Mouse (Mus musculus) heart, adult 9 months (tissue): ENCODE data around the gene Elane.

ENCODE experiments used
- DNase-seq, 2 experiments: peaks; one replicate each; pipeline ENCODE4 v3.0.0; 2022; ENCODE audit warnings: low spot score in 2 of 2

The Elane gene

GRCm38 (mm10) chr10:79886054-79886453, at the start of gene Elane:
Gene Elane (plus strand): TSS chr10:79886247.
- DNase-seq, result no peak

GRCm38 (mm10) chr10:79836918-79837317, 49.1 kb upstream of the Elane start:
- DNase-seq, result no peak

DNA sequence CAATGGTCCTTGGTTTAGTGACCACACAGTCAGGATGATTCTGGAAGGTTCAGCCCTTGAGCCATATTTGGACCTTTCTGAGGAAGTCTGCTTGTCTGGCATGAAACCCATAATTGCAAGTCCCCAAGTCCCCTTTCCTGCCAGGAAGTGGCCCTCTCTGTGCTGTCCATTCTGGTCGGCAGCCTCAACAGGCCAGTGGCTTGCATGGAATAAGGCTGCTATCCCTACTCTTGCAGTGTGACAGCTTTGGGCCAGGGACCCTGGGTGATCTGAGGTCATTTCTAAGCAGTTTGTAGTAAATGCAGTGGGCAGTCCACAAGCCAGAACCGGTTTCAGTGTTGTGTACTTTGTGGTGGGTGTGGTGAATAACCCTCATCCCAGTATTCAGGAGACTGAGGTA, 47.9 kb upstream of the Elane start:
- no peak for DNase-seq

DNA sequence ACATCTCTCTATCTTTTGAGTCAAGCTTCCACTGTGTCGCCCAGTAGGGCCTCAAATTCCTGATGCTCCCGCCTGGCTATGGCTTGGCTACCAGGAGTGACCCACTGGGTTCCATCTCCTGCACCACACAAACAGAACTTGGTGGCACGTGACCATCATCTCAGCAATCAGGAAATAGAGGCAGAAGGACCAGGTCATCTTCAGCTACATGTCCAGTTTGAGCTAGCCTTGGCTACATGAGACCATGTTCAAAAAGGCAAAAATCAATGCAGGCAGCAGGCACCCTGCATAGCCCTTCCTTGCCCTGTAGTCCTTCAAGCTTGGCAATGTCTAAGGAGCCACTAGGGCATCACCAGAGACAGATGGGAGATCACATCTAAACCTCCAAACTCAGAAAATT, 46.0 kb upstream of the Elane start:
- DNase-seq, result no peak

DNA sequence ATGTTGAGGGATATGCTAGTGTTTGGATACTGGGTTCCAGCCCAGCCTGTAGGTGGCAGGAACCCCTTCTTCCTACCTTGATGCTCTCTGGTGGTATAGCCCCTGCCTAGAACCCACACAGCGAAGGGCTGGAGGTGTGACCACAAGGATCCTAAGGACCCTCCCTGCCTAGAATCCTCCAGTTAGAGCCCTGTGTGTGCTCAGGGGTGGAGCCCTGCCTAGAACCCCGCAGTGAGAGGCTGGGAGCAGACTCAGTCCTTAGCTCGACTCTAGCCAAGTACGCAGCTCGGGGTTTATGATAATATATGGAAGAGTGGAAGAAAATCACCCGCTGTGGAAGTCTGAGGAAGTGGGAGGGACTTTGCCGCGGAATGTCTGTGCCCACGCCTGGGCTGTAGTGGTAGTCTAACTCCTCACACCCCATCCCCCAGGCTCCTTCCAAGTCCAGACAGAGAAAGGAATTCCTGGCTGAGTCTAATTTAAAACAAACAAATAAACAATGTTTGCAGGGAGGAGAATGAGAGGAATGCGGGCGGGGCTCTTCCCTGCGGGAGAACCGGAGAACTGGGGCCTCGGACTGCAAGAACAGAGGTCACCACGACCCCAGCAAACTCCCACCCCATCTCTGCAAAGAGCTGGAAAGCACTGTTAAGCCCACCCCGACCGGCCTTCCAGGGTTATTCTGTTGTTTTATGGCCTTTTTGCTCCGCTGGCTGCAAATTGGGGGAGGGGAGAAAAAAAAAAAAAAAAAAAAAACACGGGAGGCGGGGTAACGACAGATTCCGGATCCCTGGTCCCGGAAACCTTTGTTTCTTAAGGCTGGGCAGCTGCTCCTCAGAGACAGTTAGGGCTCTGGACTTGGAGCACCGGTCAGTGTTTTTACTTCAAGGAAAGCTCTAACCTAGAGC, 45.1 kb upstream of the Elane start:
- peak; percentile 69 to 81 for DNase-seq

GRCm38 (mm10) chr10:79842322-79842721, 43.7 kb upstream of the Elane start:
- no peak for DNase-seq

DNA sequence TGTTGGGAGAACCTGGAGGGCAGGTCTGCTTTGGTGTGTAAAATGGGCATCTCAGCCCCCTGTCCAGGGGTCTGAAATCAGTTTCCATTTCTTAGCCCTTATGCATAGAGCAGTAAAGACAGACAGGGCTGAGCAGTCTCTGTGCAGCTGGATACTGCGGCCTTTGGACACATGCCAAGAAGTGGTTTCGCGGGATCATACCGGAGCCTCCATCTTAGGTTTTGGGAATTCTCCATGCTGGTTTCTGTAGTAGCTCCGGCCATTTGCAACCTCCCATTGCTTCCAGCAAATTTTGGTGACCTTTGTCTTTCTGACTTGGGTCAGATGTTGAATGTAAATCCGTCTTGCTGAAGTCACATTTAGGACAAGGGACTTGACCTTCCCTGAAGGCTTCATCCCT, 42.6 kb upstream of the Elane start:
- no peak for DNase-seq

DNA sequence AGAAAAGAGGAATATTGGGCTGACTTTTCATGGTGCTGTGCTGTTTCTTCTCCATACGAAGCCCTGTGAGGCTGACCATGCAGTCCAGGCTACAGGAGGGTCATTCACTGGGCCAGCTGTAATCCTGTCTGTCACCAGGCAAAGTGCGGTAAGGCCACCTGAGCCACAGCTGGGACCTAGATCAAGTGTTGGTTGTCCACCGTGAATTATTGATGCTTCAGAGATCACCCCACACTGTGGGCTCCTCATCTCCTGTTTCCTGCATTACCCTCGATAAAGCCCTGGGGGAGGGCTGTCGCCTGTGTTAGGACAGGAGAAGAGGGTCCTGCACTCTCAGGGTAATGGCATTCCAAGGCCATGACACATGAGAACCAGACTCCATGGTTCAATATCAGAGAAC, 39.5 kb upstream of the Elane start:
- DNase-seq, result no peak

GRCm38 (mm10) chr10:79849941-79850628, 36.0 kb upstream of the Elane start:
- DNase-seq, result no peak

- no peak for DNase-seq
Measured at GRCm38 (mm10) chr10:79851653-79852052, 34.4 kb upstream of the Elane start.

- DNase-seq, result peak; percentile 68 to 78
Measured at GRCm38 (mm10) chr10:79852107-79852789, 33.8 kb upstream of the Elane start.

DNA sequence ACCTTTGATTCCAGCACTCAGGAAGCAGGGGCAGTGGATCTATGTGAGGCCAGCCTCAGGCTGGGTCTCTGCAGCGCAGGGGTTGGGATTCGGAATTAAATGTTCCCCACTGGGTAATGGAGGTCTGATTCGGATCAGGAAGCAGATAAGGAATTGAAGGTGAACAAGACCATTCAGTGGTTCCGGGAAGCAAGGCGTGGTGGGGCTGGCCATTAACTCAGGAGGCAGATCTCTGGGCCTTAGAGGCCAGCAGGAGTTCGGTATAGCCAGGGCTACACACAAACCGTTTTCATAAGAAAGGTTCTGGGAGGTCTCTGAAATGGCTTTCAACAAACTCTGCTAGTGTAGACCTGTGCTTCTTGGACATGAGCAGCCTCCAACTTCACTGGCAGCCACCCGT, 33.2 kb upstream of the Elane start:
- no peak for DNase-seq

GRCm38 (mm10) chr10:79853392-79853791, 32.7 kb upstream of the Elane start:
- DNase-seq, result peak; percentile 93 to 97

DNA sequence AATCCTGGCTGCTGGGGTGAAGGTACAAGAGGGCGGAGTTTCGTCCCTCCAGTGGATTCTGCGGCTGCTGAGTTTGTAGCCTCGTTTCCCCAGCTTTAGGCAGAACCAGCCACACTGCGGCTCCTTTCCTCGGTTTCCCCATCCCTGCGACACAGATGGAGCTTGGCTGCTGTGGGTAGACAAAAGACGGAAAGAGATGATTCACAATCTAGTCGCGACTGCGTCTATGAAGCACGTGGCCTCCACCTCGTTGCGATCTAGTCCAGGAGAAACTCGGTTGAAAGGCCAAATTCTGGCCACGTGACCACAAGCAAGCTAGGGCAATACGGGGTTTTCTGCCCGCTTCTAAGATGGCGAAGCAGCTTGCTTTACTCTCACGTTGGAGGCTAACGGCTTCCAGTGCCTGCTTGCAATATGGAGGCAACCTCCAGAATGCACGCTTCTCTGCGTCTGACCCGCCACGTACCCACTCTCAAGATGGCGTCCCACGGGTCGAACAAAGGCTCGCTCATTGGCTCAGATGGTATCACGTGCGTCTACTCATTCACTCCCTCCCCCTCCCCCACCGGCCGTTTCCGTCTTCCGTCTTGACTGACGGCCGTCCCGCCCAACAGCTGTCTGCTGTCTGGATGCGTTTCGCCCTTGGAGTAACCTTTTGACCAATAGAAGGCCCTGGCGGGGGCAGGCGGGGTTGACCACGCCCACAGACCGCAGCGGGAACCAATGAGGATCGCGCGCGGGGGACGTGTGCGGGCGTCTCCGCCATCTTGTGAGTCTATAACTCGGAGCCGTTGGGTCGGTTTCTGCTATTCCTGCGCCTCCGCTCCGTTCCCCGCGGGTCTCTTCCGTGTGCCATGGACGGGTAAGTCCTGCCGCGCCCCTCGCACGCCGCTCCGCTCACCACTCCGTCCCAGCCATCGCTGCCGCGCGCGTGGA, 31.9 kb upstream of the Elane start, which contains the start of gene Ptbp1:
Gene Ptbp1, plus strand, starts transcription at position 568 of the 936 bp plus-strand sequence.
- peak; percentile 99 for DNase-seq

GRCm38 (mm10) chr10:79854801-79855541, 31.1 kb upstream of the Elane start:
- peak; percentile 71 to 75 for DNase-seq

GRCm38 (mm10) chr10:79855558-79856184, 30.4 kb upstream of the Elane start:
- no peak for DNase-seq

- no peak for DNase-seq
Measured at GRCm38 (mm10) chr10:79856280-79856679, 29.8 kb upstream of the Elane start.

DNA sequence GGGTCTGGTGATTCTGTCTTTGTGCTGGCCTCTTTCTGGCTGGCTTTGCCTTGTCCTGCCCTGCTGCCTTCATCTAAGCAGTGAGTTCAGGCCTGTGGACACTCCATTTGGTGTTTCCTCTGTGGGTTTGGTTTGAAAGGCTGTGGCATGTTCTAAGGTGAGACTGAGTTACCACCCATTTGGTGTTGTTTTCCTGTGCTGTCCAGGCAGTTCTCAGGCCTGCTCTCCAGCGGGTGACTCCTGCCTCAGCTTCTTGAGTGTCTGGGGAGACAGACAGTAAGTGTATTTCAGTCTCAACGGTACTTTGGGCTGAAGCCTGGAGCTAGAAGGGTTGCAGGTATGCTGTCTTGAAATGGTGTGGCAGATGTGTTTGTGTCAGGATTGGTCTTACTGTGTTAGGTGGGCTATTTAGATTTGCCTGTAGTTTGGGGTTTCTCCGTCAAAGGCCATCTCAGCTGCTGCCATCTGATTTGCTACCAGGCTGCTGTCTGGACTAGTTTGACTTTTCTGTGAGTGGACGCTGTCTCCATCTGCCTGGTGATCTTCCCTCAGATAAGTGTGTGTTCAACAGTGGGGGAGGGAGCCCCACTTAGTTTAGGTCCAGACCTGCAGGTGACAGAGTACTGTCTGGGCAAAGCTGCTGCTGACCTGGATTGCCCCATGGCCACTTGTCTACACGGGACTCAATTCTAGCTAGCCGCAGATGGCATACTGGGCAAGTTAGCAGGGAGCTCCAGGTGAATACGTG, 29.2 kb upstream of the Elane start:
- no peak for DNase-seq

DNA sequence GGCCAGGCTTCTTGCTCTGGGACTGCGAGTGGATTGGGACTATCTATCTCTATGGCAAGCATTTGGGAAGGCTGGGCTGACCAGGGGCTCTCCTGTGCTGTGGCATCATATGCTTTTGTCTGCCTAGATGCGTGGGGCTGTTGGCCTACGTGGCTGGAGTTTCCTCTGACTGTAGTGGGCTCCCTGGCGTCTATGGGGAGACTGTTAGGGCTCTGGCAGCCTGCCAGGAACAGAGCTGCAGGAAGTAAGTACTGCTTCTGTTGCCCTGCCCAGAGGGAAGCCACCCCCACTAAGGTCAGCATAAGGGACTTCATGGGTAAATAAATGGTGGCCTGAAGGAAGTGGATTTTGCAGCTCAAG, 28.6 kb upstream of the Elane start:
- peak; percentile 78 to 79 for DNase-seq
